Mouse (Mus musculus): Measurements from ENCODE around the gene Dhrs13. TPM values are rescaled to one million over a fixed set of nuclear protein-coding genes. Genes with fewer than 3 reads are reported as not detected.
A peak's percentile ranks its signal among the peaks of the same experiment; 100 is the strongest.
"Not testable (repeated sequence)": the region's sequence is repeated elsewhere in the genome, so short reads cannot be mapped to it uniquely, and the experiment has no call there.

Dhrs13 gene
- polyA plus RNA-seq, 1 experiment from 2014 or later, result 40.0 TPM

- Histone ChIP-seq H3K27me3 (no peaks in the 10 kb centered on the region), H3K9me3 (no peaks in the 10 kb centered on the region), H3K36me3 (peaks cover 57% of the 10 kb centered on the region), H3K27ac (replicated peaks) (no peak overlapping the region), H3K4me1 (replicated peaks) (peaks cover 31% of the 10 kb centered on the region), H3K4me2 (no peak overlapping the region), H3K9ac (no peak overlapping the region), H3K4me3 (no peak overlapping the region)
- WGBS, result 81% methylated on average over 8 of the region's 8 CpGs
- ATAC-seq (ENCODE audit: low read depth), result no peak
Observed at GRCm38 (mm10) chr11:78029240-78029639, 2.8 kb upstream of the Dhrs13 start.

GRCm38 (mm10) chr11:78030600-78030999 is 1.5 kb upstream of the Dhrs13 start:
- Histone ChIP-seq H3K36me3 (peaks cover 55% of the 10 kb centered on the region), H3K4me1 (replicated peaks) (peaks cover 34% of the 10 kb centered on the region), H3K4me3 (no peak overlapping the region), H3K9me3 (no peaks in the 10 kb centered on the region), H3K27me3 (no peaks in the 10 kb centered on the region), H3K9ac (no peak overlapping the region), H3K4me2 (no peak overlapping the region), H3K27ac (replicated peaks) (no peak overlapping the region)
- no peak for ATAC-seq (ENCODE audit: low read depth)
- 70% methylated on average over 2 of the region's 2 CpGs for WGBS

GRCm38 (mm10) chr11:78031389-78031788 is 691 bp upstream of the Dhrs13 start:
- Histone ChIP-seq H3K27me3 (no peaks in the 10 kb centered on the region), H3K27ac (replicated peaks) (peak overlapping the region; percentile 93; the same call in 1 of the 2 replicates), H3K4me2 (peak overlapping the region; percentile 69), H3K4me3 (peak overlapping the region; percentile 59), H3K36me3 (peaks cover 47% of the 10 kb centered on the region), H3K4me1 (replicated peaks) (peaks cover 34% of the 10 kb centered on the region), H3K9me3 (no peaks in the 10 kb centered on the region), H3K9ac (peak overlapping the region; percentile 82)
- WGBS, result 45% methylated on average over 6 of the region's 6 CpGs
- no peak for ATAC-seq (ENCODE audit: low read depth)

GRCm38 (mm10) chr11:78032809-78033195 is 722 bp downstream of the Dhrs13 start:
- Histone ChIP-seq H3K27ac (replicated peaks) (peak overlapping the region; percentile 93), H3K27me3 (no peaks in the 10 kb centered on the region), H3K36me3 (peaks cover 39% of the 10 kb centered on the region), H3K9ac (peak overlapping the region; percentile 82), H3K4me2 (peak overlapping the region; percentile 69), H3K4me3 (peak overlapping the region; percentile 59), H3K4me1 (replicated peaks) (peaks cover 44% of the 10 kb centered on the region), H3K9me3 (no peaks in the 10 kb centered on the region)
- WGBS, result 15% methylated on average over 5 of the region's 5 CpGs
- no peak for ATAC-seq (ENCODE audit: low read depth)

- Histone ChIP-seq H3K9ac (no peak overlapping the region), H3K4me1 (replicated peaks) (peaks cover 53% of the 10 kb centered on the region), H3K36me3 (peaks cover 26% of the 10 kb centered on the region), H3K27ac (replicated peaks) (no peak overlapping the region), H3K27me3 (no peaks in the 10 kb centered on the region), H3K4me2 (0 out of 2 replicates have a peak overlapping the region, but pooled peaks have one; percentile 12), H3K9me3 (no peaks in the 10 kb centered on the region), H3K4me3 (no peak overlapping the region)
- ATAC-seq (ENCODE audit: low read depth), result no peak
- WGBS, result 95% methylated on average over 23 of the region's 23 CpGs
Observed at GRCm38 (mm10) chr11:78033931-78034617, 2.0 kb downstream of the Dhrs13 start.

DNA sequence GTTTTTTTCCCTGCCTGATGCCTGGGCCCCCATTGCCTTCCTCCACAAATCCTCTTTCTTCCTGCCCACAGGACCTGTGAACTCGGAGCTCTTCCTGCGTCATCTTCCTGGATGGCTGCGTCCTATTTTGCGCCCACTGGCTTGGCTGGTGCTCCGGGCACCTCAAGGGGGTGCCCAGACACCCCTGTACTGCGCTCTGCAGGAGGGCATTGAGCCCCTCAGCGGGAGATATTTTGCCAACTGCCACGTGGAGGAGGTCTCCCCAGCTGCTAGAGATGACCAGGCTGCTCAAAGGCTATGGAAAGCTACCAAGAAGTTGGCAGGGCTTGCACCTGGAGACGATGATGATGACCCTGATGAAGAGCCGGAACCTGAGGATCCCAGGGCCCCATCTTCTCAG is 4.7 kb downstream of the Dhrs13 start:
- Histone ChIP-seq H3K4me3 (no peak overlapping the region), H3K9ac (no peak overlapping the region), H3K4me1 (replicated peaks) (peaks cover 47% of the 10 kb centered on the region), H3K27ac (replicated peaks) (no peak overlapping the region), H3K27me3 (no peaks in the 10 kb centered on the region), H3K36me3 (peaks cover 28% of the 10 kb centered on the region), H3K4me2 (no peak overlapping the region), H3K9me3 (no peaks in the 10 kb centered on the region)
- WGBS, result 88% methylated on average over 10 of the region's 10 CpGs
- ATAC-seq (ENCODE audit: low read depth), result no peak

DNA sequence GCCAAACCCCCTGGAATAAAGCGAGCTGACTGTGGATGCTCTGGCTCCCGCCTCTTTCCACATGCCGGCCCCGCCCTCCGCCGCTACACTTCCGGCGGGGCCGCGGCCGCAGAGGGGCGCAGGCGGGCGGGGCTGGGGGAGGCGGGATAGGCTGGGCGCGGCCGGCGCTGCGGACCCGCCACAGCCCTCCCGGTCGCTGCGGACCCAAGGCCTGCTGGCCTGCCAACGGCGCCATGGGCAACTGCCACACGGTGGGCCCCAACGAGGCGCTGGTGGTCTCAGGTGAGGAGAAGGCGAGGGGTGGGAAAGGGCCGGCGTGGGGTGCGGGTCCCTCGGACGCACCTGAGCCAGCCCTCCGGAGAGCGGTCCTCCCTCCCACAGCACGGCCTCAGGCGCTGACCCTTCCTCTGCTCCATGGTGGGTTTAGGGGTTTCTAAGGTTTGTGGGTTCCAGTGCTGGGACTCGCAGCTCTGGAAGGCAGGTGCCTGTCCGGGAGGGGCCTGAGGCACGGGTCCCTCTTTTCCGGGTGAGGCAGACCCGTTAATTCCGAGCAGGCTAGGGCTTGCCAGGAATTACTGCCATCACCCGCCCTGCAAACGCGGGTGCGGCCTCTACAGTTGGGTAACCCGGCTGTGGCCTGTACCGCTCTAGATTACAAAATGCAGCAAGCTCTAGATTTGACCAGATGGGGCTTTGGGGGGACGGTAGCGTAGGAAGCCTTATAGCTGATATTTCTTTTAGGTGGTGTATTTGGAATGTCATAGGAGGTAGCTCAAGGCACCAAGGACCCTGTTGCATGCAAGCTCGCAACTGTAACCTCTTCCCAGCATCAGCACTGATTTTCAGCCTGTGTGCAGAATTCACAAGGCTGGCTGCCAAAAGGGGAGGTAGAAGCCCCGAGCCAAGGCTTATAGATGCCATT is 6.0 kb downstream of the Dhrs13 start, which contains the start of gene Flot2:
Gene Flot2, plus strand, starts transcription at position 101 of the 922 bp plus-strand sequence.
- ATAC-seq (ENCODE audit: low read depth), result peak; percentile 88
- WGBS, result 2% methylated on average over 55 of the region's 55 CpGs
- Histone ChIP-seq H3K27me3 (no peaks in the 10 kb centered on the region), H3K4me2 (peak within 1 kb of the TSS; percentile 72), H3K9ac (peak within 1 kb of the TSS; percentile 95), H3K36me3 (peaks cover 35% of the 10 kb centered on the region), H3K4me1 (replicated peaks) (peaks cover 37% of the 10 kb centered on the region), H3K4me3 (peak within 1 kb of the TSS; percentile 90), H3K27ac (replicated peaks) (peak within 1 kb of the TSS; percentile 88), H3K9me3 (no peaks in the 10 kb centered on the region)

DNA sequence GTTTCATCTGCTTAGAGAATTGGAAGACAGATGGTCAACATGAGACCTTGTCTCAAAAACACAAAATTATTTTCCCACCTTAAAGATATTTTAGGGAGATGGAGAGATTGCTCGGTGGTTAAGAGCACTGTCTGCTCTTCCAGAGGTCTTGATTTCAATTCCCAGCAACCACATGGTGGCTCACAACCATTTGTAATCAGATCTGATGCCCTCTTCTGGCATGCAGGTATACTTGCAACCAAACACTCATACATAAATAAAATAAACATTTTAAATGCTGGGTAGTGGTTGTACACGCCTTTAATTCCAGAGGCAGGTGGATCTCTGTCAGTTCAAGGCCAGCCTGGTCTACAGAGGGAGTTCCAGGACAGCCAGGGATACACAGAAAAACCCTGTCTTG is 8.8 kb downstream of the Dhrs13 start:
- Histone ChIP-seq H3K4me3 (no peak overlapping the region), H3K27ac (replicated peaks) (no peak overlapping the region), H3K9me3 (no peaks in the 10 kb centered on the region), H3K9ac (no peak overlapping the region), H3K27me3 (no peaks in the 10 kb centered on the region), H3K4me1 (replicated peaks) (peaks cover 32% of the 10 kb centered on the region), H3K36me3 (peaks cover 24% of the 10 kb centered on the region; the same call in 1 of the 2 replicates), H3K4me2 (no peak overlapping the region)
- 70% methylated on average over 2 of the region's 2 CpGs for WGBS
- no peak for ATAC-seq (ENCODE audit: low read depth)

DNA sequence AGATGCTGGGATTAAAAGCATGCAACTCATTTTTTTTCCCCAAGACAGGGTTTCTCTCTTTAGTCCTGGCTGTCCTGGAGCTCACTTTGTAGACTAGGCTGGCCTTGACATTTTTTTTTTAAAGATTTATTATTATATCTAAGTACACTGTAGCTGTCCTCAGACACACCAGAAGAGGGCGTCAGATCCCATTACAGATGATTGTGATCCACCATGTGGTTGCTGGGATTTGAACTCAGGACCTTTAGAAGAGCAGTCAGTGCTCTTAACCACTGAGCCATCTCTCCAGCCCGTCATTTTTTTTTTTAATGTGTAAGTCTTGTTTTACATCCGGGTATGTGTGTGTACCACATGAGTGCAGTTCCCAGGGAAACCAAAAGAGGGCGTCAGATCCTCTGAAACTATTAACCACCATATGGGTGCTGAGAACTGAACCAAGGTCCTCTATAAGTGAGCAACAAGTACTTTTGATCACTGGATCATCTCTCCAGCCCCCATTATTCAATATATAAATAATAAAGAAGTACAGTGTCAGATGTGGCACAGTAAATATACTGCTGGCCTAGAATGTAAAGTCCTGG is 10.3 kb downstream of the Dhrs13 start:
- H3K9ac ChIP-seq; H3K4me3 ChIP-seq; H3K4me2 ChIP-seq; H3K9me3 ChIP-seq; H3K27me3 ChIP-seq; ATAC-seq (ENCODE audit: low read depth); H3K27ac ChIP-seq (replicated peaks): not testable (repeated sequence)
- Histone ChIP-seq H3K4me1 (replicated peaks) (peaks cover 25% of the 10 kb centered on the region), H3K36me3 (peaks cover 24% of the 10 kb centered on the region)
- 93% methylated on average over 4 of the region's 4 CpGs for WGBS

GRCm38 (mm10) chr11:78044758-78045251 is 12.7 kb downstream of the Dhrs13 start:
- H3K27ac ChIP-seq (replicated peaks), result no peak overlapping the region
- WGBS, result 85% methylated on average over 5 of the region's 5 CpGs
- H3K9ac ChIP-seq, result no peak overlapping the region
- H3K4me1 ChIP-seq (replicated peaks), result peaks cover 7% of the 10 kb centered on the region
- H3K36me3 ChIP-seq, result peaks cover 30% of the 10 kb centered on the region
- no peaks in the 10 kb centered on the region for H3K9me3 ChIP-seq
- no peak overlapping the region for H3K4me2 ChIP-seq
- no peak overlapping the region for H3K4me3 ChIP-seq
- ATAC-seq (ENCODE audit: low read depth), result 0 out of 2 replicates have a peak, but pooled peaks have one; percentile 36
- no peaks in the 10 kb centered on the region for H3K27me3 ChIP-seq

DNA sequence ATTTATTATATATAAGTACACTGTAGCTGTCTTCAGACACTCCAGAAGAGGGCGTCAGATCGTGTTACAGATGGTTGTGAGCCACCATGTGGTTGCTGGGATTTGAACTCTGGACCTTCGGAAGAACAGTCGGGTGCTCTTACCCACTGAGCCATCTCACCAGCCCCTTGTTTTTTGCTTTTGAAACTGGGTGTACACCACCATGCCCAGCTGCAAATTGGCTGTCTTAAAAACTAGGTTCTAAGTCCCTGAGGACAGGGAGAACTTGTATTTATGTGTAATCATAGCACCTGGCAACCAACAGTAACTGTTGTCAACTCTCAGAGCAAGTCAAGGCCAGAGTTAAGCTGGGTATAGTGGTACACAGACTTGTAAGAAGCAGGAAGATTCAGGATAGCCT is 16.6 kb downstream of the Dhrs13 start:
- not testable (repeated sequence) for H3K9me3 ChIP-seq; H3K4me3 ChIP-seq; ATAC-seq (ENCODE audit: low read depth); H3K27me3 ChIP-seq; H3K4me1 ChIP-seq (replicated peaks); H3K27ac ChIP-seq (replicated peaks); H3K4me2 ChIP-seq; H3K9ac ChIP-seq
- 95% methylated on average over 4 of the region's 4 CpGs for WGBS
- H3K36me3 ChIP-seq, result peaks cover 41% of the 10 kb centered on the region

DNA sequence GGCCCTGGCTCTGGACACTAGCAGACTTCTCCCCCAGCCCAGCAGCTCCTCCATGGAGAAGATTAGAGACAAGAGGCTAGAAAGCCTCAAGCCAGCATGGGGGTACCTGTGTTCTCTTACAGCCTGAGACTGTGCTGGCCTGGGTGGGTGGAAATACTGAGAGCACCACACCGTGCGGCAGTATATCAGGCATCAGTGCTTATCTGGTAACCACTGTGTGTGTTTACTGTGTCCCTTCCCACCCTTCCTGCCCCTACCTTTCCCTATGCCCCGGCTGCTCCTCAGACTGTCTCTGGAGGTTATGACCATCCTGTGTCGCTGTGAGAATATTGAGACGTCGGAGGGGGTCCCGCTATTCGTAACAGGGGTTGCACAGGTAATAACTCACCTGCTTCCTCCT is 21.0 kb downstream of the Dhrs13 start:
- no peak overlapping the region for H3K27ac ChIP-seq (replicated peaks)
- ATAC-seq (ENCODE audit: low read depth), result no peak
- H3K4me1 ChIP-seq (replicated peaks), result no peaks in the 10 kb centered on the region
- no peaks in the 10 kb centered on the region for H3K27me3 ChIP-seq
- H3K4me2 ChIP-seq, result no peak overlapping the region
- H3K4me3 ChIP-seq, result no peak overlapping the region
- no peak overlapping the region for H3K9ac ChIP-seq
- peaks cover 78% of the 10 kb centered on the region for H3K36me3 ChIP-seq
- no peaks in the 10 kb centered on the region for H3K9me3 ChIP-seq
- WGBS, result 88% methylated on average over 8 of the region's 8 CpGs
